In genomic region chr7:44461503-44462217, GRCm38 (mm10) we compare ENCODE assay signal across 9 mouse cellular contexts. TPM values are rescaled to one million over a fixed set of nuclear protein-coding genes. Genes with fewer than 3 reads are reported as not detected.
DNase-seq lines count a peak whose midpoint lies in the region; ATAC-seq and TF ChIP-seq lines count a peak whose summit lies in the region.
"Had no signal": no experiment of that assay in that cellular context is flagged by ENCODE, and none has a peak within 500 bp of the region (broad histone marks: within the 10 kb centered on the region; RNA-seq: fewer than 3 reads in every experiment).

No protein-coding gene starts in this region.

- no peak for DNase-seq in forebrain, embryonic 10.5 days (ENCODE audit: extremely low spot score, low spot score)
- DNase-seq in layer of hippocampus, adult 2 months (ENCODE audit: low spot score in 2 of 2): peak in 1 of 2 experiments; percentile 11
- no peak for DNase-seq in layer of hippocampus, adult 9-10 months (ENCODE audit: low spot score)
- DNase-seq in embryonic facial prominence, embryonic 10.5 days (ENCODE audit: low spot score): peak; percentile 8
- no peak for DNase-seq in adrenal gland, adult 18-20 months (ENCODE audit: low spot score in 2 of 2)
- no peak for DNase-seq in retina, postnatal 1 day
- DNase-seq: lung, adult 2 months had no signal

- WGBS in forebrain, embryonic 10.5 days: 73% methylated on average over 57 of the region's 57 CpGs
- WGBS in forebrain, embryonic 15.5 days: 83% methylated on average over 57 of the region's 57 CpGs
- 70% methylated on average over 57 of the region's 57 CpGs for WGBS in embryonic facial prominence, embryonic 10.5 days

- peaks cover 4% of the 10 kb centered on the region; the same call in 1 of the 2 replicates for H3K9me3 ChIP-seq in forebrain, embryonic 10.5 days
- H3K9me3 ChIP-seq in forebrain, embryonic 15.5 days: no peaks in the 10 kb centered on the region
- no peaks in the 10 kb centered on the region for H3K9me3 ChIP-seq in E14TG2a.4 (ENCODE audit: low read length)
- no peaks in the 10 kb centered on the region for H3K9me3 ChIP-seq in embryonic facial prominence, embryonic 10.5 days

- peak overlapping the region; percentile 37 for H3K4me3 ChIP-seq in forebrain, embryonic 10.5 days
- H3K4me3 ChIP-seq in forebrain, embryonic 15.5 days: no peak overlapping the region
- H3K4me3 ChIP-seq in layer of hippocampus, adult 2 months: no peak overlapping the region
- peak overlapping the region; percentile 76 for H3K4me3 ChIP-seq in E14TG2a.4 (replicated peaks; ENCODE audit: low read length)
- peak overlapping the region; percentile 54; the same call in 1 of the 2 replicates for H3K4me3 ChIP-seq in embryonic facial prominence, embryonic 10.5 days

- peaks cover 62% of the 10 kb centered on the region for H3K27me3 ChIP-seq in forebrain, embryonic 10.5 days (ENCODE audit: poor library complexity, severe bottlenecking)
- H3K27me3 ChIP-seq in forebrain, embryonic 15.5 days: no peaks in the 10 kb centered on the region
- peaks cover 70% of the 10 kb centered on the region for H3K27me3 ChIP-seq in E14TG2a.4 (ENCODE audit: insufficient read depth, low read length)
- H3K27me3 ChIP-seq in embryonic facial prominence, embryonic 10.5 days (replicated peaks; ENCODE audit: low read depth, poor library complexity, severe bottlenecking): peaks cover 80% of the 10 kb centered on the region

- no peak for TF ChIP-seq CTCF in layer of hippocampus, adult 2 months (conservative IDR thresholded peaks at IDR 0.05)
- no peak for TF ChIP-seq CTCF in E14TG2a.4 (conservative IDR thresholded peaks at IDR 0.05; ENCODE audit: low read length)

- H3K36me3 ChIP-seq in forebrain, embryonic 10.5 days (replicated peaks): peaks cover 77% of the 10 kb centered on the region
- peaks cover 57% of the 10 kb centered on the region for H3K36me3 ChIP-seq in forebrain, embryonic 15.5 days
- no peaks in the 10 kb centered on the region for H3K36me3 ChIP-seq in E14TG2a.4 (ENCODE audit: insufficient read depth, low read length)
- H3K36me3 ChIP-seq in embryonic facial prominence, embryonic 10.5 days (replicated peaks): peaks cover 44% of the 10 kb centered on the region

- H3K4me1 ChIP-seq in forebrain, embryonic 10.5 days: peaks cover 44% of the 10 kb centered on the region
- peaks cover 33% of the 10 kb centered on the region for H3K4me1 ChIP-seq in forebrain, embryonic 15.5 days
- peaks cover 41% of the 10 kb centered on the region for H3K4me1 ChIP-seq in E14TG2a.4 (replicated peaks; ENCODE audit: low read depth, low read length)
- H3K4me1 ChIP-seq in embryonic facial prominence, embryonic 10.5 days: peaks cover 34% of the 10 kb centered on the region

- H3K9ac ChIP-seq in forebrain, embryonic 15.5 days (replicated peaks): no peak overlapping the region

- ATAC-seq in forebrain, embryonic 15.5 days (replicated peaks): no peak

- no peak overlapping the region for H3K27ac ChIP-seq in forebrain, embryonic 10.5 days
- H3K27ac ChIP-seq in forebrain, embryonic 15.5 days (replicated peaks): no peak overlapping the region
- peak overlapping the region; percentile 96 for H3K27ac ChIP-seq in layer of hippocampus, adult 2 months
- no peak overlapping the region for H3K27ac ChIP-seq in embryonic facial prominence, embryonic 10.5 days (replicated peaks)

- H3K4me2 ChIP-seq in forebrain, embryonic 15.5 days (replicated peaks): no peak overlapping the region

RNA-seq across cellular contexts. Expression of gene Aspdh, which starts 3.5 kb away (rescaled TPM):
- 1.3 and 1.5 TPM in 2 replicates for polyA plus RNA-seq in forebrain, embryonic 10.5 days (2016; fragmentation: Nextera tagmentation; extraction: Ambion mirVana)
- 4.3 and 5.8 TPM in 2 replicates for polyA plus RNA-seq in forebrain, embryonic 15.5 days (2015; fragmentation: Nextera tagmentation; extraction: Ambion mirVana)
- 10 to 100 TPM; 12.2 to 18.1 TPM for total RNA-seq in layer of hippocampus, adult 2 months (2021)
- 0.64 TPM in 1 of 2 replicates, not detected in the other for polyA plus RNA-seq in embryonic facial prominence, embryonic 10.5 days (2016; fragmentation: Nextera tagmentation; extraction: Ambion mirVana)
- not detected for total RNA-seq in adrenal gland, adult 18-20 months (2021)

RNA-seq across cellular contexts. Expression of gene Josd2, which starts 6.1 kb away (rescaled TPM):
- 74.9 and 78.5 TPM in 2 replicates for polyA plus RNA-seq in forebrain, embryonic 10.5 days (2016; fragmentation: Nextera tagmentation; extraction: Ambion mirVana)
- 52.5 and 56.6 TPM in 2 replicates for polyA plus RNA-seq in forebrain, embryonic 15.5 days (2015; fragmentation: Nextera tagmentation; extraction: Ambion mirVana)
- total RNA-seq in layer of hippocampus, adult 2 months (2021): 10 to 100 TPM; 91.3 to 92.0 TPM
- 80.3 and 85.1 TPM in 2 replicates for polyA plus RNA-seq in embryonic facial prominence, embryonic 10.5 days (2016; fragmentation: Nextera tagmentation; extraction: Ambion mirVana)
- total RNA-seq in adrenal gland, adult 18-20 months (2021): 10 to 100 TPM; 40.0 to 42.6 TPM

RNA-seq across cellular contexts. Expression of gene Lrrc4b, which starts 32.8 kb away (rescaled TPM):
- polyA plus RNA-seq in forebrain, embryonic 10.5 days (2016; fragmentation: Nextera tagmentation; extraction: Ambion mirVana): 1.8 and 2.1 TPM in 2 replicates
- 15.6 and 15.7 TPM in 2 replicates for polyA plus RNA-seq in forebrain, embryonic 15.5 days (2015; fragmentation: Nextera tagmentation; extraction: Ambion mirVana)
- 100 to 1,000 TPM; 318 to 334 TPM for total RNA-seq in layer of hippocampus, adult 2 months (2021)
- 0.68 and 1.1 TPM in 2 replicates for polyA plus RNA-seq in embryonic facial prominence, embryonic 10.5 days (2016; fragmentation: Nextera tagmentation; extraction: Ambion mirVana)
- 1 to 10 TPM; 5.0 to 7.3 TPM for total RNA-seq in adrenal gland, adult 18-20 months (2021)

RNA-seq across cellular contexts. Expression of gene Emc10, which starts 34.7 kb away (rescaled TPM):
- polyA plus RNA-seq in forebrain, embryonic 10.5 days (2016; fragmentation: Nextera tagmentation; extraction: Ambion mirVana): 95.8 and 96.9 TPM in 2 replicates
- polyA plus RNA-seq in forebrain, embryonic 15.5 days (2015; fragmentation: Nextera tagmentation; extraction: Ambion mirVana): 133 and 138 TPM in 2 replicates
- 100 to 1,000 TPM; 210 to 220 TPM for total RNA-seq in layer of hippocampus, adult 2 months (2021)
- polyA plus RNA-seq in embryonic facial prominence, embryonic 10.5 days (2016; fragmentation: Nextera tagmentation; extraction: Ambion mirVana): 82.7 and 85.8 TPM in 2 replicates
- 100 to 1,000 TPM in 1 of 2 experiments, 10 to 100 TPM in 1; 95.4 to 101 TPM for total RNA-seq in adrenal gland, adult 18-20 months (2021)

RNA-seq across cellular contexts. Expression of gene Fam71e1, which starts 34.7 kb away (rescaled TPM):
- polyA plus RNA-seq in forebrain, embryonic 10.5 days (2016; fragmentation: Nextera tagmentation; extraction: Ambion mirVana): 15.1 and 15.8 TPM in 2 replicates
- polyA plus RNA-seq in forebrain, embryonic 15.5 days (2015; fragmentation: Nextera tagmentation; extraction: Ambion mirVana): 30.2 and 30.5 TPM in 2 replicates
- total RNA-seq in layer of hippocampus, adult 2 months (2021): 10 to 100 TPM; 19.3 to 23.4 TPM
- 13.5 and 14.4 TPM in 2 replicates for polyA plus RNA-seq in embryonic facial prominence, embryonic 10.5 days (2016; fragmentation: Nextera tagmentation; extraction: Ambion mirVana)
- total RNA-seq in adrenal gland, adult 18-20 months (2021): 1 to 10 TPM; 5.6 to 8.9 TPM

Comparison
In these comparisons a context has a peak if more than half of its experiments do, and no peak if none do; other contexts are left out.
1. H3K4me3 ChIP-seq: peak in forebrain, embryonic 10.5 days (single experiment), E14TG2a.4 (single experiment) and embryonic facial prominence, embryonic 10.5 days (single experiment); none in forebrain, embryonic 15.5 days (single experiment) and layer of hippocampus, adult 2 months (single experiment).